Mouse (Mus musculus) liver, embryonic 14.5 days (tissue): Measurements from ENCODE around the gene Msmb.

Experiments used
- CTCF ChIP-seq: IDR thresholded peaks from 2 replicates; pipeline ENCODE4 v1.5.1; 2016; ENCODE audit warnings: antibody characterized with exemption, low read depth, control low read depth
- EP300 ChIP-seq: IDR thresholded peaks from 2 replicates; pipeline ENCODE4 v1.6.1; 2016; ENCODE audit warnings: antibody characterized with exemption, low read depth

GRCm38 (mm10) chr14:32159150-32159670 lies 17.4 kb downstream of the Msmb start:
- no peak for TF ChIP-seq CTCF
- no peak for TF ChIP-seq EP300
